Mouse (Mus musculus): ENCODE measurements around the gene Olfr549. TPM values are rescaled to one million over a fixed set of nuclear protein-coding genes. Genes with fewer than 3 reads are reported as not detected.

The Olfr549 gene
- polyA plus RNA-seq, 1 experiment, result not detected

- TF ChIP-seq GATA1 (IDR thresholded peaks at IDR 0.05; ENCODE audit: low read length), result no peak
Measured at GRCm38 (mm10) chr7:102564999-102565997, 15.6 kb downstream of the Olfr549 start, which contains the start of gene Trim21. Trim21 (minus strand) TSS chr7:102565486.

DNA sequence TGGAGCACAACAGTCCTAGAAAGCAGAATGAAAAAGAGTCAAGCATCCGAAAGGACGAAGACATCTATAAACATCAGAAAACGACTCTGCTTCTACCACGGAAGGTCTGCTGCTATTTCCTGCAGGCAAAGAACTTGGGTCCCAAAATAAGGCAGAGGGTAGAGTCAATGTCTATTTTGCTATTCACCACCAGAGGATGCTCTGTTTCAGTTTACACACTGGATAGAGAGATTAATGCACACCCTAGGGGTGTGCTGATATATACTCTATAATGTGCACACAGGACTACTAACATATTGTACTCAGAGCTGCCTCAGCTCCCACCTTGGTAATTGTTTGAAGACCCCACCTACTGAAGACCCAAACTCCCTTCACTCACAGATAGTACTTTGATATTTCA lies 16.5 kb downstream of the Olfr549 start:
- no peak for TF ChIP-seq GATA1 (IDR thresholded peaks at IDR 0.05; ENCODE audit: low read length)

DNA sequence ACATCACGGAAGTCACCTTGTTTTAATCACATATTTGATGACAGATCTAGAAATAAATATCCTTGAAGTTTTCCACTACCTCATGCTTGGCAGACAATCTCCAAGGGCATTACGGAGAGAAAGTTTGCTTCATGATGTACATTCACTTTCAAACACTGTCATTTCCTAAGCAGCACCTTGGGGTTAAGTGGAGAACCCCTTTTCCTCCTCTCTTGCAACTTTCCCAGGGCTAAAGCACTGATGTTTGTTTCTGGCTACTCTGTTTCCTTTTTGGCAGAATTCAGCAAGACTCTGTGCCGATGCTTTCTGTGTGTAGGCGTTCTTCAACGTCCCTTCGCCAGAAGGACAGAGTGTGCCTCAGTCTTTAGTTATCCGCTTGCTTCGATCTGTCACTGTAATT lies 21.5 kb downstream of the Olfr549 start, which contains the start of gene Olfr550:
Gene Olfr550, plus strand, starts transcription at position 301 of the 400 bp plus-strand sequence.
- TF ChIP-seq GATA1 (IDR thresholded peaks at IDR 0.05; ENCODE audit: low read length), result no peak

DNA sequence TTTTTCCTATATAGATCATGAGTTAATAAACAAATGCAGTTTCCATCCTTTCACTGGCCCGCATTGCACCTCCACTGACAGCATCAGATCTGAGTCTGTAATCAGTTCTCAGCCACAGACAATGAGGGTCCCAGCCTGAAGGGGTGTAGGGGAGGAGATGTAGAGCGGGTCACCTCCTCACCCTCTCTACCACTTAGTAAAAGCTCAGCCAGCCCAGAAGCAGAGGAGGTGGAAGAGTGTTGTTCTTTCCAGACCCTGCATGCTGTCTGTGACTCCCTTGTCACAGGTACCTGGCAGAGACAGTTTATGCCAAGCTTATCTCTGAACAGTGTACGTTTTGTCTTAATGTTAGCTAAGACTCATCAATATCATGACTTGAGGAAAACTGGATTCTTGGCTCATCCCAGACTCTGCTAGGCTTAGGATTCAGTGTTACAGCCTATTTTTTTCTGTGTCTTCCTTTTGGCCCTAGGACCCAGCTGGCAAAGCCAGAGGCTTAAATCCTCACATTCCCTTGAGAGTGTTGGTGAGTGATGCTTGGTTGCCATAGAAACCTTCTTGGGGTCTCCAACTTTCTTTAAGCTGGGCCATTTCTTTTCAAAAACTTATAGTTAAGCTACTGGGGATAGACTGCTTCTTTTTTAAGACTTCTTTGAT lies 23.6 kb downstream of the Olfr549 start:
- no peak for TF ChIP-seq GATA1 (IDR thresholded peaks at IDR 0.05; ENCODE audit: low read length)

DNA sequence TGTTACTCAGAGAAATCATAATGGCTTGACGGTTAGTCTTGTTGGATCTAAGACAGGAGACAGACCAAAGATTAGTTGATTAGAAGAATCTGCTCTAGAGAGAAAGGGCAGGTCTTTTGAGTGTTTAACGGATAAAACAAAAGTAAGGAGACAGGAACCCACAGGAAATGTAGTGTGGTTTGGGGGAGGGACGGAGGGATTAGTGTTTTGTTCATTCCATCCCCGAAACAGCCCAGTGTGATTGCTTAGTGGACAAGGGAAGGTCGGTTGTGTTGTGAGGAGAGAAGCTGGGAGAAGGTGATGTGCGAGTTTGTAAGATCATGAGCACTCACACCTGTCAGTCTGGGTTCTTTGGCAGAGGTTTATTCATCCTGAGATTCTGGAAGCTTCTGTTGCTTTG lies 26.3 kb downstream of the Olfr549 start:
- TF ChIP-seq GATA1 (IDR thresholded peaks at IDR 0.05; ENCODE audit: low read length), result no peak

DNA sequence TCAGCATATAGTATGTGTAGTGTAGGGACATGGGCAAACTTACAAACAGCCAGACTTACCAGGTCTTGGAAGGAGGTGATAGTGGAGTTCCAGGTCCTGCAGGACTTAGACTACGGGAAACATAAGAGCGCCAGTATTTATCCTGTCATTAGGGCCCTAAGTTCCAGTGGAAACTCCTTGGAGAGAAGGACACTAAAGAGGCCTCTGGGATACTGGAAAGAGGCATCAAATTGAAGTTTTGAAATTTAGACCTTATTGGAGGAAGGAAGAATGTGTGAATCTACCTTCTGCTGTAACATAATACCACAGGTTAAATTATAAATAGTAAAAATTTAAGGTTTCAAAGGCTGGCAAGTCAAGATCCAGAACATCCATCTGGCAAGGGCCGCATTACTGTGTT lies 42.1 kb downstream of the Olfr549 start, which contains the start of gene Olfr551:
Gene Olfr551, minus strand, starts transcription at position 101 of the 400 bp plus-strand sequence.
- TF ChIP-seq GATA1 (IDR thresholded peaks at IDR 0.05; ENCODE audit: low read length), result no peak

GRCm38 (mm10) chr7:102597378-102598031 lies 47.8 kb downstream of the Olfr549 start, which contains the start of gene Olfr552:
Olfr552 (plus strand) TSS chr7:102597770.
- no peak for TF ChIP-seq GATA1 (IDR thresholded peaks at IDR 0.05; ENCODE audit: low read length)

Other genes starting within 250 kb of the Olfr549 start
- 96.3 and 156 TPM in 2 replicates for gene Rrm1, start 108.2 kb upstream of the Olfr549 start, polyA plus RNA-seq (2012)
- not detected in 2 replicates for gene Olfr543, start 68.2 kb upstream of the Olfr549 start, polyA plus RNA-seq (2012)
- not detected in 2 replicates for gene Olfr544, start 61.6 kb upstream of the Olfr549 start, polyA plus RNA-seq (2012)
- not detected in 2 replicates for gene Olfr545, start 50.3 kb upstream of the Olfr549 start, polyA plus RNA-seq (2012)
- gene Olfr547, start 15.1 kb upstream of the Olfr549 start, polyA plus RNA-seq (2012), result not detected in 2 replicates
- gene Olfr548-ps1, start 9.0 kb upstream of the Olfr549 start, polyA plus RNA-seq (2012), result not detected in 2 replicates
- gene Trim21, start 15.6 kb downstream of the Olfr549 start, polyA plus RNA-seq (2012), result 2.4 and 5.2 TPM in 2 replicates
- not detected in 2 replicates for gene Olfr550, start 21.6 kb downstream of the Olfr549 start, polyA plus RNA-seq (2012)
- gene Olfr551, start 42.0 kb downstream of the Olfr549 start, polyA plus RNA-seq (2012), result not detected in 2 replicates
- not detected in 2 replicates for gene Olfr552, start 47.9 kb downstream of the Olfr549 start, polyA plus RNA-seq (2012)
- not detected in 2 replicates for gene Olfr553, start 68.3 kb downstream of the Olfr549 start, polyA plus RNA-seq (2012)
- not detected in 2 replicates for gene Olfr554, start 88.6 kb downstream of the Olfr549 start, polyA plus RNA-seq (2012)
- gene Olfr555, start 109.0 kb downstream of the Olfr549 start, polyA plus RNA-seq (2012), result not detected in 2 replicates
- not detected in 2 replicates for gene Olfr556, start 115.0 kb downstream of the Olfr549 start, polyA plus RNA-seq (2012)
- gene Trim68, start 137.5 kb downstream of the Olfr549 start, polyA plus RNA-seq (2012), result 1.8 and 1.9 TPM in 2 replicates
- gene Olfr557, start 146.0 kb downstream of the Olfr549 start, polyA plus RNA-seq (2012), result not detected in 2 replicates
- not detected in 2 replicates for gene Olfr558, start 152.3 kb downstream of the Olfr549 start, polyA plus RNA-seq (2012)
- gene Olfr33, start 169.2 kb downstream of the Olfr549 start, polyA plus RNA-seq (2012), result not detected in 2 replicates
- gene Olfr559, start 177.6 kb downstream of the Olfr549 start, polyA plus RNA-seq (2012), result not detected in 2 replicates
- not detected in 2 replicates for gene Olfr560, start 209.5 kb downstream of the Olfr549 start, polyA plus RNA-seq (2012)
- gene Olfr78, start 209.6 kb downstream of the Olfr549 start, polyA plus RNA-seq (2012), result not detected in 2 replicates
- gene Olfr561, start 221.4 kb downstream of the Olfr549 start, polyA plus RNA-seq (2012), result not detected in 2 replicates

Data from G1E-ER4 (cell line).